Mouse (Mus musculus): ENCODE data around the gene Tex9. TPM values are rescaled to one million over a fixed set of nuclear protein-coding genes. Genes with fewer than 3 reads are reported as not detected.

Gene Tex9
- polyA plus RNA-seq, 1 experiment from 2014 or later: 48.5 TPM

GRCm38 (mm10) chr9:72530237-72530636, 38.2 kb upstream of the Tex9 start:
- Histone ChIP-seq H3K4me3 (ENCODE audit: low read length) (no peak overlapping the region), H3K36me3 (ENCODE audit: control insufficient read depth, insufficient read depth, low read length) (no peaks in the 10 kb centered on the region), H3K9me3 (ENCODE audit: control insufficient read depth, low read length) (no peaks in the 10 kb centered on the region), H3K4me1 (ENCODE audit: control insufficient read depth, insufficient read depth, low read length) (peaks cover 4% of the 10 kb centered on the region; the same call in 1 of the 2 replicates), H3K27me3 (ENCODE audit: control insufficient read depth, insufficient read depth, low read length) (no peaks in the 10 kb centered on the region), H3K4me2 (replicated peaks; ENCODE audit: low read depth, low read length) (no peak overlapping the region), H3K9ac (ENCODE audit: low read depth, low read length) (no peak overlapping the region), H3K27ac (ENCODE audit: low read depth, low read length) (no peak overlapping the region)
- no peak for ATAC-seq (ENCODE audit: low FRiP score, low TSS enrichment)
- under 1% methylated on average over 12 of the region's 12 CpGs for WGBS

- H3K27ac ChIP-seq (ENCODE audit: low read depth, low read length): no peak overlapping the region
- ATAC-seq (ENCODE audit: low FRiP score, low TSS enrichment): no peak
- H3K4me3 ChIP-seq (ENCODE audit: low read length): no peak overlapping the region
- no peaks in the 10 kb centered on the region for H3K36me3 ChIP-seq (ENCODE audit: control insufficient read depth, insufficient read depth, low read length)
- H3K4me2 ChIP-seq (replicated peaks; ENCODE audit: low read depth, low read length): no peak overlapping the region
- 56% methylated on average over 1 of the region's 1 CpGs for WGBS
- no peaks in the 10 kb centered on the region for H3K9me3 ChIP-seq (ENCODE audit: control insufficient read depth, low read length)
- no peaks in the 10 kb centered on the region for H3K27me3 ChIP-seq (ENCODE audit: control insufficient read depth, insufficient read depth, low read length)
- no peak overlapping the region for H3K9ac ChIP-seq (ENCODE audit: low read depth, low read length)
- no peaks in the 10 kb centered on the region; the same call in 1 of the 2 replicates for H3K4me1 ChIP-seq (ENCODE audit: control insufficient read depth, insufficient read depth, low read length)
Measured at GRCm38 (mm10) chr9:72526091-72526490, 34.1 kb upstream of the Tex9 start.

DNA sequence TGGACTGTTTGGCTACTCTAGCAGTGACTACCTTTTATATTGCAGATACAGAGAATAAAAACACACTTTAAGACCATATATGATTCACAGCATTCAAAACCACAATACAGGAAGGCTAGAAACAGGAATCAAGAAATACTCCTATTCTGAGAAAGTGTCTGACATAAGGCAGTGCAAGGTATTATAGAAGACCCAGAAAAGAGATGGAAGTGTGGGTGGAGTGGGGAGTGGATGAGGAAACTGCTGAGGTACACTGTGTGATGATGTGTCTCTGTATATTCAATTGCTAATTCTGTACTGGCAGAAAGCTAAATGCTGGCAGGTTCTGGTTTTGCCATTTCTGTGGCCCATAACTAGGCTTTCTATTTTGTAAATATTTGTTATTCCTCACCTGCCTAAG, 28.8 kb upstream of the Tex9 start:
- no peak for ATAC-seq (ENCODE audit: low FRiP score, low TSS enrichment)
- Histone ChIP-seq H3K4me3 (ENCODE audit: low read length) (no peak overlapping the region), H3K27me3 (ENCODE audit: control insufficient read depth, insufficient read depth, low read length) (no peaks in the 10 kb centered on the region), H3K36me3 (ENCODE audit: control insufficient read depth, insufficient read depth, low read length) (no peaks in the 10 kb centered on the region), H3K27ac (ENCODE audit: low read depth, low read length) (no peak overlapping the region), H3K4me2 (replicated peaks; ENCODE audit: low read depth, low read length) (no peak overlapping the region), H3K4me1 (ENCODE audit: control insufficient read depth, insufficient read depth, low read length) (no peaks in the 10 kb centered on the region), H3K9ac (ENCODE audit: low read depth, low read length) (no peak overlapping the region), H3K9me3 (ENCODE audit: control insufficient read depth, low read length) (no peaks in the 10 kb centered on the region)

- H3K36me3 ChIP-seq (ENCODE audit: control insufficient read depth, insufficient read depth, low read length): no peaks in the 10 kb centered on the region
- H3K27me3 ChIP-seq (ENCODE audit: control insufficient read depth, insufficient read depth, low read length): no peaks in the 10 kb centered on the region
- no peak for ATAC-seq (ENCODE audit: low FRiP score, low TSS enrichment)
- H3K27ac ChIP-seq (ENCODE audit: low read depth, low read length): no peak overlapping the region
- H3K9me3 ChIP-seq (ENCODE audit: control insufficient read depth, low read length): no peaks in the 10 kb centered on the region
- no peak overlapping the region for H3K4me3 ChIP-seq (ENCODE audit: low read length)
- H3K9ac ChIP-seq (ENCODE audit: low read depth, low read length): no peak overlapping the region
- H3K4me2 ChIP-seq (replicated peaks; ENCODE audit: low read depth, low read length): no peak overlapping the region
- no peaks in the 10 kb centered on the region for H3K4me1 ChIP-seq (ENCODE audit: control insufficient read depth, insufficient read depth, low read length)
Measured at GRCm38 (mm10) chr9:72519246-72519645, 27.2 kb upstream of the Tex9 start.

DNA sequence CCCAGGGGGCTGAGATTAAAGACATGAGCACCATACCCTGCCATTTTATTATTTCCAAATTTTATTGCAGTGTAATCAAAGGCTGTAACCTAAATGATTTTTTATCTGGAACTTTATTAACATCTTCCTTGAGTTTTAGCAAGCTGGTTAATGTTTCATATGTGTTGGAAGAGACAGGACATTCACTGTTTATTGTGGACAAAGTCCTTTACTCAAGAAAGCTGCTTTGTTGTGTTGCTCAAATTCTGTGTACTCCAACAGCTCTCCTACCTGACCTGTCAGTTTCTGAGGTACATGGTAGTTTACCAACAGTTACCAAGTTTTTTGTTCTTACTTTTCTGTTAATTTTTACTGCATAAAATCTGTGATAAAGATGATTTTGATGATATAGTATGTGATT, 23.4 kb upstream of the Tex9 start:
- H3K4me3 ChIP-seq (ENCODE audit: low read length): no peak overlapping the region
- H3K27me3 ChIP-seq (ENCODE audit: control insufficient read depth, insufficient read depth, low read length): no peaks in the 10 kb centered on the region
- H3K27ac ChIP-seq (ENCODE audit: low read depth, low read length): no peak overlapping the region
- ATAC-seq (ENCODE audit: low FRiP score, low TSS enrichment): no peak
- no peak overlapping the region for H3K9ac ChIP-seq (ENCODE audit: low read depth, low read length)
- H3K36me3 ChIP-seq (ENCODE audit: control insufficient read depth, insufficient read depth, low read length): no peaks in the 10 kb centered on the region
- no peak overlapping the region for H3K4me2 ChIP-seq (replicated peaks; ENCODE audit: low read depth, low read length)
- H3K9me3 ChIP-seq (ENCODE audit: control insufficient read depth, low read length): no peaks in the 10 kb centered on the region
- no peaks in the 10 kb centered on the region for H3K4me1 ChIP-seq (ENCODE audit: control insufficient read depth, insufficient read depth, low read length)

DNA sequence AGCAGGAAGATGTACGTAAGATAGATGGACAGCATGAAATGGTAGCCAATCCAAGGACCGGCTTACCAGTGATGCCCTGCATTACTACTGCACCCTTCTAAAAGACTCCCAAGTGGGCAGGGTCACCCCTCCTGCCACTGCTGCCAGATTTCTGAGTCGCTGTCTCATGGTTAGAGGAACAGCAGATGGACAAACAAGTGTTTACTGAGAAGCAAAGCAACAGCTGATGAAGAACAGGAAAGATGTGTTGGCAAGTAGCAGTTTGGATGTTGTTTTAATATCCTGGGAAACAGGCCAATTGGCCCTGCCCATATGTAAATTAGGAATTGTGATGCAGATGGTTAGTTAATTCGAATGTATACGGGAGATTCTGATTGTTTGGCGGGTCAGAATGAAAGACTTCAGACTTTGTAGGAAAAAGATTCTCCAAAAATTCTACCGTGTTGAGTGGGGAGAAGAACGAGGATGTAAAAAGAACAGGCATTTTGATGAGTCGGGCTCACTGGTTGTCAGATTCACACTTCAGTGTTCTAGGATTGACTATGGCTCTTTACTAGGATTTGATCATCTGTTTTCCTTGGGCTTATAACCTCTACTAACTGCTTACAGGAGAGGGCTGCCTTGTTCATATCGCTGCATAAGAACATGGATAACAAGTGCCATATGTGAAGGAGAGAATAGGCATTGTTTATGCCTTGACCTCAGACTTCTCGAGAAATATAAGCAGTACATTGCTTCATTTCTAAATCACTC, 20.4 kb upstream of the Tex9 start:
- Histone ChIP-seq H3K4me2 (replicated peaks; ENCODE audit: low read depth, low read length) (no peak overlapping the region), H3K36me3 (ENCODE audit: control insufficient read depth, insufficient read depth, low read length) (no peaks in the 10 kb centered on the region), H3K9me3 (ENCODE audit: control insufficient read depth, low read length) (no peaks in the 10 kb centered on the region), H3K4me1 (ENCODE audit: control insufficient read depth, insufficient read depth, low read length) (no peaks in the 10 kb centered on the region), H3K27me3 (ENCODE audit: control insufficient read depth, insufficient read depth, low read length) (no peaks in the 10 kb centered on the region), H3K27ac (ENCODE audit: low read depth, low read length) (no peak overlapping the region), H3K4me3 (ENCODE audit: low read length) (no peak overlapping the region), H3K9ac (ENCODE audit: low read depth, low read length) (no peak overlapping the region)
- 62% methylated on average over 11 of the region's 11 CpGs for WGBS
- no peak for ATAC-seq (ENCODE audit: low FRiP score, low TSS enrichment)

GRCm38 (mm10) chr9:72497171-72497570, 5.2 kb upstream of the Tex9 start:
- WGBS: 79% methylated on average over 3 of the region's 3 CpGs

DNA sequence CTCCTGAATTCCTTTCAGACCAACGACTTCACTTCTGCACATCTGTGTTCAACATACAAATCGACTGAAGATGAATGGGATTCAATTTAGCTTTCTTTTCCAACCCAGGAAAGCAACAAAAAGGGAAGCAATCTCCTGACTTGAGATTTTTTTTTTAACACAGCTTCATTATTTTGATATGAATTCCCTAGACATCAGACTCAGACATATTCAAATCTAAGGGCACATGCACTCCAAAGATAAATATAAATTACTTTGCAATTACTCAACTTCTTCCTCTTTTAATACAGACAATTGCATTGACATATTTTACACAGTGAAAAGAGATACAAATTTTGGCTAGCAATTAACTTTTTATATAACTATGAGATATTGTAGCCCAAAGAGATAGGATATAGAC, 4.7 kb upstream of the Tex9 start:
- Histone ChIP-seq H3K9ac (ENCODE audit: low read depth, low read length) (no peak overlapping the region), H3K4me1 (ENCODE audit: control insufficient read depth, insufficient read depth, low read length) (peaks cover 6% of the 10 kb centered on the region; the same call in 1 of the 2 replicates), H3K36me3 (ENCODE audit: control insufficient read depth, insufficient read depth, low read length) (no peaks in the 10 kb centered on the region), H3K27me3 (ENCODE audit: control insufficient read depth, insufficient read depth, low read length) (no peaks in the 10 kb centered on the region), H3K4me3 (ENCODE audit: low read length) (no peak overlapping the region), H3K27ac (ENCODE audit: low read depth, low read length) (no peak overlapping the region), H3K9me3 (ENCODE audit: control insufficient read depth, low read length) (no peaks in the 10 kb centered on the region), H3K4me2 (replicated peaks; ENCODE audit: low read depth, low read length) (no peak overlapping the region)
- 80% methylated on average over 2 of the region's 2 CpGs for WGBS
- ATAC-seq (ENCODE audit: low FRiP score, low TSS enrichment): no peak

More at GRCm38 (mm10) chr9:72497171-72497570, 5.2 kb upstream of the Tex9 start:
- H3K36me3 ChIP-seq (ENCODE audit: control insufficient read depth, insufficient read depth, low read length): no peaks in the 10 kb centered on the region
- ATAC-seq (ENCODE audit: low FRiP score, low TSS enrichment): no peak
- no peak overlapping the region for H3K27ac ChIP-seq (ENCODE audit: low read depth, low read length)
- no peak overlapping the region for H3K4me2 ChIP-seq (replicated peaks; ENCODE audit: low read depth, low read length)
- H3K4me3 ChIP-seq (ENCODE audit: low read length): no peak overlapping the region
- no peak overlapping the region for H3K9ac ChIP-seq (ENCODE audit: low read depth, low read length)
- H3K4me1 ChIP-seq (ENCODE audit: control insufficient read depth, insufficient read depth, low read length): peaks cover 4% of the 10 kb centered on the region; the same call in 1 of the 2 replicates
- no peaks in the 10 kb centered on the region for H3K9me3 ChIP-seq (ENCODE audit: control insufficient read depth, low read length)
- no peaks in the 10 kb centered on the region for H3K27me3 ChIP-seq (ENCODE audit: control insufficient read depth, insufficient read depth, low read length)

DNA sequence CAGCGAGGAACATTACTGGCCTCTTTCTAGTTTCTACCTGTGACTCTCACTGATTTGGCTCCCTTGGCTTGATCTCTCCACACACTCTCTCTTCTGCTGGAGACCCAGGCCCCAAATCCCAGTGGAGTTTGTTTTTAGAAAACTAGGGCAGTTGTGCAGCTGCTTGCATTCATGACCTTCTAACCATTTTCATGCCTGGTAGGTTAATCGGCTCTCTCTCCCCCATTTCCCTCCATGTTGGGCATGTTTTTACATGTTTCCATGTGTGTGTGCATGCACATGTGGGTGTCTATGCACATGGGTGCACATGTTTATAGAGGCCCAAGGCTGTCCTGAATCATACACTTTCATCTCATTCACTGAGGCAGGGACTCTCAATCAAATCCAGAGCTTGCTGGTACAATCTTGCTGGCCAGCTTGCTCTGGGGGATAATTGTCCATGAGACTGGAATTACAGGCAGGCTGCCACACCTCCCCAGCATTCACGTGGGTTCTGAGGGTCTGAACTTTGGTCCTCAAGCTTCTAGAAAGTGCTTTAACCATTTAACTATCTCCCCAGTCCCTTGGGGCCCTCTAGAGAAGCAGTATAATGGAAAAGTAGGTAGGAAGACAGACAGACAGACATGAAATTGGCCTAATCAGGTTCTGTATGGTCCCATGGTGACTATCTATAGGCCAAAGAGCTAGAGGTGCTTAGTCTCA, 2.1 kb upstream of the Tex9 start:
- WGBS: 82% methylated on average over 3 of the region's 3 CpGs

More for the DNA sequence above, 2.1 kb upstream of the Tex9 start:
- H3K27me3 ChIP-seq (ENCODE audit: control insufficient read depth, insufficient read depth, low read length): no peaks in the 10 kb centered on the region
- H3K27ac ChIP-seq (ENCODE audit: low read depth, low read length): no peak overlapping the region
- ATAC-seq (ENCODE audit: low FRiP score, low TSS enrichment): no peak
- no peak overlapping the region for H3K9ac ChIP-seq (ENCODE audit: low read depth, low read length)
- H3K4me1 ChIP-seq (ENCODE audit: control insufficient read depth, insufficient read depth, low read length): peaks cover 10% of the 10 kb centered on the region; the same call in 1 of the 2 replicates
- no peaks in the 10 kb centered on the region for H3K9me3 ChIP-seq (ENCODE audit: control insufficient read depth, low read length)
- H3K4me2 ChIP-seq (replicated peaks; ENCODE audit: low read depth, low read length): no peak overlapping the region
- no peak overlapping the region for H3K4me3 ChIP-seq (ENCODE audit: low read length)
- no peaks in the 10 kb centered on the region for H3K36me3 ChIP-seq (ENCODE audit: control insufficient read depth, insufficient read depth, low read length)

All from kidney, embryonic 14.5 days (tissue).